Mouse (Mus musculus): ENCODE measurements around the gene Notch3. TPM values are rescaled to one million over a fixed set of nuclear protein-coding genes. Genes with fewer than 3 reads are reported as not detected.
"Not testable (repeated sequence)": the region's sequence is repeated elsewhere in the genome, so short reads cannot be mapped to it uniquely, and the experiment has no call there.

Gene Notch3
- polyA plus RNA-seq, 1 experiment from 2014 or later, result 7.7 TPM

- ATAC-seq, result no peak
- Histone ChIP-seq H3K4me3 (no peak overlapping the region), H3K4me1 (no peaks in the 10 kb centered on the region), H3K27me3 (no peaks in the 10 kb centered on the region), H3K9me3 (replicated peaks) (no peaks in the 10 kb centered on the region), H3K9ac (no peak overlapping the region), H3K36me3 (ENCODE audit: poor library complexity, severe bottlenecking) (peaks cover 60% of the 10 kb centered on the region), H3K4me2 (no peak overlapping the region), H3K27ac (no peak overlapping the region)
- 86% methylated on average over 3 of the region's 3 CpGs for WGBS
Observed at GRCm38 (mm10) chr17:32125407-32125806, 41.2 kb downstream of the Notch3 start.

GRCm38 (mm10) chr17:32123545-32123944, 43.1 kb downstream of the Notch3 start:
- Histone ChIP-seq H3K4me2 (no peak overlapping the region), H3K9me3 (replicated peaks) (no peaks in the 10 kb centered on the region), H3K4me3 (no peak overlapping the region), H3K27ac (no peak overlapping the region), H3K9ac (no peak overlapping the region), H3K27me3 (no peaks in the 10 kb centered on the region), H3K36me3 (ENCODE audit: poor library complexity, severe bottlenecking) (peaks cover 44% of the 10 kb centered on the region), H3K4me1 (peaks cover 7% of the 10 kb centered on the region)
- ATAC-seq, result no peak
- WGBS, result 95% methylated on average over 4 of the region's 4 CpGs

- H3K9me3 ChIP-seq (replicated peaks), result no peaks in the 10 kb centered on the region
- peaks cover 15% of the 10 kb centered on the region for H3K4me1 ChIP-seq
- H3K36me3 ChIP-seq (ENCODE audit: poor library complexity, severe bottlenecking), result peaks cover 39% of the 10 kb centered on the region
- no peak for ATAC-seq
- H3K4me2 ChIP-seq, result no peak overlapping the region
- no peak overlapping the region for H3K4me3 ChIP-seq
- no peak overlapping the region for H3K27ac ChIP-seq
- 85% methylated on average over 14 of the region's 14 CpGs for WGBS
- H3K27me3 ChIP-seq, result no peaks in the 10 kb centered on the region
- H3K9ac ChIP-seq, result no peak overlapping the region
Observed at GRCm38 (mm10) chr17:32122587-32122970, 44.1 kb downstream of the Notch3 start.

- no peak overlapping the region for H3K27ac ChIP-seq
- H3K9me3 ChIP-seq (replicated peaks), result no peaks in the 10 kb centered on the region
- no peak overlapping the region for H3K9ac ChIP-seq
- 87% methylated on average over 19 of the region's 19 CpGs for WGBS
- H3K4me3 ChIP-seq, result no peak overlapping the region
- ATAC-seq, result no peak
- no peak overlapping the region for H3K4me2 ChIP-seq
- peaks cover 19% of the 10 kb centered on the region for H3K4me1 ChIP-seq
- peaks cover 34% of the 10 kb centered on the region for H3K36me3 ChIP-seq (ENCODE audit: poor library complexity, severe bottlenecking)
- H3K27me3 ChIP-seq, result no peaks in the 10 kb centered on the region
Observed at GRCm38 (mm10) chr17:32121833-32122586, 44.6 kb downstream of the Notch3 start.

- no peak overlapping the region for H3K9ac ChIP-seq
- no peak overlapping the region for H3K27ac ChIP-seq
- no peaks in the 10 kb centered on the region for H3K9me3 ChIP-seq (replicated peaks)
- H3K4me2 ChIP-seq, result no peak overlapping the region
- H3K36me3 ChIP-seq (ENCODE audit: poor library complexity, severe bottlenecking), result peaks cover 27% of the 10 kb centered on the region
- no peak overlapping the region for H3K4me3 ChIP-seq
- peaks cover 3% of the 10 kb centered on the region; the same call in 1 of the 2 replicates for H3K27me3 ChIP-seq
- no peak for ATAC-seq
- H3K4me1 ChIP-seq, result peaks cover 19% of the 10 kb centered on the region
- WGBS, result 85% methylated on average over 9 of the region's 9 CpGs
Observed at GRCm38 (mm10) chr17:32120771-32121532, 45.7 kb downstream of the Notch3 start.

- H3K4me3 ChIP-seq, result no peak overlapping the region
- H3K36me3 ChIP-seq (ENCODE audit: poor library complexity, severe bottlenecking), result peaks cover 22% of the 10 kb centered on the region
- peak overlapping the region; percentile 65 for H3K27ac ChIP-seq
- H3K27me3 ChIP-seq, result peaks cover 16% of the 10 kb centered on the region
- no peak overlapping the region for H3K9ac ChIP-seq
- H3K4me1 ChIP-seq, result peaks cover 23% of the 10 kb centered on the region
- no peaks in the 10 kb centered on the region for H3K9me3 ChIP-seq (replicated peaks)
- H3K4me2 ChIP-seq, result no peak overlapping the region
- 60% methylated on average over 16 of the region's 16 CpGs for WGBS
- ATAC-seq, result no peak
Observed at GRCm38 (mm10) chr17:32119196-32119595, 47.5 kb downstream of the Notch3 start.

GRCm38 (mm10) chr17:32118484-32118883, 48.2 kb downstream of the Notch3 start:
- H3K9ac ChIP-seq, result no peak overlapping the region
- peaks cover 30% of the 10 kb centered on the region for H3K4me1 ChIP-seq
- H3K27me3 ChIP-seq, result peaks cover 23% of the 10 kb centered on the region
- peak; percentile 28; the same call in 1 of the 2 replicates for ATAC-seq
- H3K4me3 ChIP-seq, result no peak overlapping the region
- no peak overlapping the region for H3K27ac ChIP-seq
- H3K9me3 ChIP-seq (replicated peaks), result no peaks in the 10 kb centered on the region
- peaks cover 15% of the 10 kb centered on the region for H3K36me3 ChIP-seq (ENCODE audit: poor library complexity, severe bottlenecking)
- 17% methylated on average over 3 of the region's 3 CpGs for WGBS
- peak overlapping the region; percentile 46 for H3K4me2 ChIP-seq

GRCm38 (mm10) chr17:32117872-32118421, 48.7 kb downstream of the Notch3 start:
- ATAC-seq, result peak; percentile 41
- peaks cover 29% of the 10 kb centered on the region for H3K27me3 ChIP-seq
- H3K9ac ChIP-seq, result peak overlapping the region; percentile 1; the same call in 1 of the 2 replicates
- WGBS, result 3% methylated on average over 12 of the region's 13 CpGs
- H3K9me3 ChIP-seq (replicated peaks); H3K4me3 ChIP-seq; H3K27ac ChIP-seq: not testable (repeated sequence)
- peaks cover 15% of the 10 kb centered on the region for H3K36me3 ChIP-seq (ENCODE audit: poor library complexity, severe bottlenecking)
- H3K4me2 ChIP-seq, result peak overlapping the region; percentile 46
- H3K4me1 ChIP-seq, result peaks cover 32% of the 10 kb centered on the region

GRCm38 (mm10) chr17:32117287-32117871, 49.3 kb downstream of the Notch3 start:
- H3K9me3 ChIP-seq (replicated peaks), result no peaks in the 10 kb centered on the region
- H3K4me2 ChIP-seq, result peak overlapping the region; percentile 46; the same call in 1 of the 2 replicates
- H3K27ac ChIP-seq, result no peak overlapping the region
- no peak overlapping the region for H3K4me3 ChIP-seq
- no peak overlapping the region for H3K9ac ChIP-seq
- 49% methylated on average over 5 of the region's 5 CpGs for WGBS
- H3K36me3 ChIP-seq (ENCODE audit: poor library complexity, severe bottlenecking), result peaks cover 10% of the 10 kb centered on the region
- ATAC-seq, result peak; percentile 9; the same call in 1 of the 2 replicates
- H3K27me3 ChIP-seq, result peaks cover 32% of the 10 kb centered on the region
- peaks cover 32% of the 10 kb centered on the region for H3K4me1 ChIP-seq

- H3K9ac ChIP-seq, result no peak overlapping the region
- WGBS, result 74% methylated on average over 6 of the region's 6 CpGs
- no peak overlapping the region for H3K4me2 ChIP-seq
- H3K4me3 ChIP-seq, result no peak overlapping the region
- H3K36me3 ChIP-seq (ENCODE audit: poor library complexity, severe bottlenecking), result peaks cover 3% of the 10 kb centered on the region; the same call in 1 of the 2 replicates
- ATAC-seq, result no peak
- H3K27me3 ChIP-seq, result peaks cover 34% of the 10 kb centered on the region
- H3K27ac ChIP-seq, result no peak overlapping the region
- no peaks in the 10 kb centered on the region for H3K9me3 ChIP-seq (replicated peaks)
- H3K4me1 ChIP-seq, result peaks cover 32% of the 10 kb centered on the region
Observed at GRCm38 (mm10) chr17:32116586-32117286, 49.9 kb downstream of the Notch3 start.

GRCm38 (mm10) chr17:32114486-32114885, 52.2 kb downstream of the Notch3 start:
- Histone ChIP-seq H3K4me3 (peak overlapping the region; percentile 46), H3K4me2 (peak overlapping the region; percentile 90), H3K27me3 (peaks cover 34% of the 10 kb centered on the region), H3K4me1 (peaks cover 32% of the 10 kb centered on the region), H3K9ac (peak overlapping the region; percentile 60)
- not testable (repeated sequence) for ATAC-seq; H3K27ac ChIP-seq; H3K9me3 ChIP-seq (replicated peaks); H3K36me3 ChIP-seq (ENCODE audit: poor library complexity, severe bottlenecking)
- 71% methylated on average over 5 of the region's 5 CpGs for WGBS

Measured in forebrain, embryonic 13.5 days (tissue).